Mouse (Mus musculus) heart, embryonic 13.5 days (tissue): Measurements from ENCODE around the gene Camk1. TPM values are rescaled to one million over a fixed set of nuclear protein-coding genes. Genes with fewer than 3 reads are reported as not detected.
A peak's percentile ranks its signal among the peaks of the same experiment; 100 is the strongest.

Experiments
- ATAC-seq: fragments of 200-750 bp; cut with Nextera tagmentation; 2 replicates; pipeline ENCODE4 v1.8.0; 2017; ENCODE audit warnings: moderate TSS enrichment; ENCODE audit not compliant: insufficient number of reproducible peaks, low FRiP score, low TSS enrichment; ENCODE audit errors: extremely low read depth
- H3K27ac ChIP-seq: fragments of 300-500 bp; sonication (generic); replicated peaks from 2 replicates; pipeline ENCODE4 v1.5.1; 2015; ENCODE audit warnings: moderate library complexity, mild to moderate bottlenecking, inconsistent platforms
- H3K27me3 ChIP-seq: fragments of 300-500 bp; sonication (generic); replicated peaks from 2 replicates; pipeline ENCODE4 v1.6.1; 2015; ENCODE audit warnings: mild to moderate bottlenecking, inconsistent platforms
- H3K36me3 ChIP-seq: fragments of 300-500 bp; sonication (generic); 2 replicates; pipeline ENCODE4 v1.6.1; 2015; ENCODE audit warnings: mild to moderate bottlenecking, inconsistent platforms
- H3K4me1 ChIP-seq: fragments of 300-500 bp; sonication (generic); 2 replicates; pipeline ENCODE4 v1.6.1; 2015; ENCODE audit warnings: inconsistent platforms
- H3K4me2 ChIP-seq: fragments of 300-500 bp; sonication (generic); 2 replicates; pipeline ENCODE4 v1.6.1; 2015; ENCODE audit warnings: inconsistent platforms, mild to moderate bottlenecking, moderate library complexity
- H3K4me3 ChIP-seq: fragments of 300-500 bp; sonication (generic); 2 replicates; pipeline ENCODE4 v1.5.1; 2015; ENCODE audit warnings: moderate library complexity, mild to moderate bottlenecking, inconsistent platforms
- H3K9ac ChIP-seq: fragments of 300-500 bp; sonication (generic); 2 replicates; pipeline ENCODE4 v1.6.1; 2015; ENCODE audit warnings: inconsistent platforms, mild to moderate bottlenecking, moderate library complexity
- H3K9me3 ChIP-seq: fragments of 300-500 bp; sonication (generic); 2 replicates; pipeline ENCODE4 v1.6.1; 2016; ENCODE audit warnings: inconsistent platforms
- WGBS: fragments of 180-500 bp; shearing (Covaris S2); methylation state at CpG from one replicate; pipeline ENCODE4 v1.1.7; 2015; ENCODE audit warnings: mixed read lengths; 5-methylcytosine and 5-hydroxymethylcytosine counted together
- polyA plus RNA-seq: library from polyadenylated mRNA; unstranded; fragments of >200 nt; fragmentation: Nextera tagmentation; extraction: Ambion mirVana; gene quantifications from 2 replicates; pipeline ENCODE4 v1.2.1, GENCODE M21; 2015

The Camk1 gene
- polyA plus RNA-seq, result 109 and 115 TPM in 2 replicates

DNA sequence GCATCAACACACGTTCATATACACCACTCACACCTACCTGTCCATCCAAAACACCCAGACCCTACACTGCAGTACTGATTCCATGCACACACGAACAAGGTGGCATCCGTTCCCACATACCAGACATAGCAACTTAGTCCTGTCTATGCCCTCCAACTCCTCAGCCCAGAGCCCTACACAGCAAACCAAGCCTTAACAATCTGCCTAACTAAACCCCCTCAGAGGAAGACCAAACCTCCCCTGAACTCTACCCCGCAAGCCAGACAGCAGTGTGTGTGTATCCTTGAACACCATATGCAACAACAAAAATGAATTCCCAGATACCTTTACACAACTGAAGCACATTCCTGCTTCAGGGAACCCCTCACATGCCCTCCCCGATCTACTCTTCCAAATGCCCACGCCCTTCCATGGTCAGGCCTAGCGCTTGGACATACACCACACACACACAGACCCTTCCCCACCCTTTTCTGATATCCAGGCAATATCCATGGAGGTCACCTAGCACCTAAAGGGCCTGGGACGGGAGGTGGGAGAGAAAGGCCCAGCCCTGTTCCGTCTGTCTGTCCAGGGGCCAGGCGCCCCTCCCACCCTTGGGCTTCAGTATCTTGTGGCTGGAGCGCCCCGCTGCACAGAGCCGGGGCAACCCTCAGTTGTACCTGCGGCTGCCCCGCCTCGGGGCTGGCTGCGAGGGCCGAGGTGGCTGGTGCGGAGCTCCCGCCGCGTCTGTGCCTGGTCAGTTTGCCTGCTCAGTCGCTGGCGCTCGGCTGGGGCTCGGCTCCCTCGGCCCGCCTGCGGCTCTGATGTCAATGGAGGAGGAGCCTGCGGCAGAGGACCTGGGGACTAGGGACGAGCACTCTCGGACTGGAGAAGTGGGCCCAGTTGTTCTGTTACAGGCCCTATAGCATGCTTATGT is at the start of gene Camk1:
Gene Camk1, minus strand, starts transcription at position 808 of the 916 bp plus-strand sequence.
- H3K4me3 ChIP-seq, result peak within 1 kb of the TSS; percentile 71
- no peaks in the 10 kb centered on the region for H3K27me3 ChIP-seq
- peaks cover 41% of the 10 kb centered on the region for H3K4me1 ChIP-seq
- H3K36me3 ChIP-seq, result peaks cover 29% of the 10 kb centered on the region
- H3K9ac ChIP-seq, result peak within 1 kb of the TSS; percentile 92
- peak; percentile 61; the same call in 1 of the 2 replicates for ATAC-seq
- H3K4me2 ChIP-seq, result peak within 1 kb of the TSS; percentile 82
- 11% methylated on average over 32 of the region's 32 CpGs for WGBS
- H3K27ac ChIP-seq, result peak within 1 kb of the TSS; percentile 70
- H3K9me3 ChIP-seq, result no peaks in the 10 kb centered on the region

DNA sequence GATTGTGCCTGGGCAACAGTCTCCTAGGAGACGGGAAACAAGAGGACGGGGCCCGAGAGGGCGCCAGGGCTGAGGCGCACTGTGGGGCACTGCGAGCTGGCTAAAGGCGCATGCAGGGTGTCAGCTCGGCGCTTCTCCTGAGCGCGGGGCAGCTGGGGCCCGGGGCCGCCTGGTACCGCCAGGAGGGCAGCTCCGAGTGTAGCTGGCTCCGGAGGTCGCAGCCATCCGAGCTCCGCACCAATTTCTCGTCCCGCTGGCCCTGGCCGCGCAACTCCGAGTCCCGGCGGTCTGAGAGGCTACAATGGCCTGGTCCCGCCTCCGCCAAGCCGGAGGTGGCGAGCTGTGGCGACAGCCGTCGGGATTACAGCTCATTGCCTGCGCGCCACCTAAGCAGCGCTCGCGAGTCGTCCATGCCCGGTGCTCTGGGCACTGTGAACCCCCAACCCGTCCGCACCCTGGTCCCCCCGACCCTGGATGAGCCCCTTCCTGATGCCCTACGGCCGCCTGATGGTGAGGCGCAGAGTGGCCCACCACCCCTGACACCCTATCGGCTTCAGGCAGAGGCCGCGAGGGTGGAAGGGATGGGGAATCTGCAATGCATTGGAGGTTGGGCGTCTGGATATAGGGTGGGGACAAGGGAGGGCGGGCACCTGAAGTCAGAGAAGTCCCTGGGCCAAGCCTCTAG is 48.7 kb upstream of the Camk1 start:
- Histone ChIP-seq H3K4me1 (peaks cover 30% of the 10 kb centered on the region), H3K27ac (peak overlapping the region; percentile 32; the same call in 1 of the 2 replicates), H3K27me3 (no peaks in the 10 kb centered on the region), H3K9me3 (no peaks in the 10 kb centered on the region; the same call in 1 of the 2 replicates), H3K9ac (peak overlapping the region; percentile 81), H3K4me2 (peak overlapping the region; percentile 94), H3K4me3 (peak overlapping the region; percentile 62), H3K36me3 (peaks cover 46% of the 10 kb centered on the region)
- WGBS, result 1% methylated on average over 41 of the region's 51 CpGs
- ATAC-seq, result peak; percentile 56; the same call in 1 of the 2 replicates

DNA sequence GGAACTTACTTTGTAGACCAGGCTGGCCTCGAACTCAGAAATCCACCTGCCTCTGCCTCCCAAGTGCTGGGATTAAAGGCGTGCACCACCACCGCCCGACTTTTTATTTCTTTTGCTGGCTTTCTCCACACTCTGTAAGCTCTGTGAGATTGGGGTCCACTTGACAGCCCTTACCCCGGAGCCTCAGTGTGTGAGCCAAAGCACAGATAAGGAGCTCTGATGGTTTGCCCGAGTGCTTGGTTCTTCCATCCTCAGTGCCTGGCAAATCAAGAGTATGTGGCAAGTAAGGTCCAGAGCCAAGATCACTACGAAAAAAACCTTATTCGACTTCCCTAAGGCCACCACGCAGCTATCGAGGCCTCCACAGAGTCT is 48.2 kb upstream of the Camk1 start:
- H3K27me3 ChIP-seq, result no peaks in the 10 kb centered on the region
- peak overlapping the region; percentile 94 for H3K4me2 ChIP-seq
- H3K27ac ChIP-seq, result peak overlapping the region; percentile 32; the same call in 1 of the 2 replicates
- peaks cover 30% of the 10 kb centered on the region for H3K4me1 ChIP-seq
- ATAC-seq, result no peak
- peak overlapping the region; percentile 62 for H3K4me3 ChIP-seq
- H3K9me3 ChIP-seq, result no peaks in the 10 kb centered on the region; the same call in 1 of the 2 replicates
- peak overlapping the region; percentile 81 for H3K9ac ChIP-seq
- H3K36me3 ChIP-seq, result peaks cover 52% of the 10 kb centered on the region
- 17% methylated on average over 10 of the region's 10 CpGs for WGBS

DNA sequence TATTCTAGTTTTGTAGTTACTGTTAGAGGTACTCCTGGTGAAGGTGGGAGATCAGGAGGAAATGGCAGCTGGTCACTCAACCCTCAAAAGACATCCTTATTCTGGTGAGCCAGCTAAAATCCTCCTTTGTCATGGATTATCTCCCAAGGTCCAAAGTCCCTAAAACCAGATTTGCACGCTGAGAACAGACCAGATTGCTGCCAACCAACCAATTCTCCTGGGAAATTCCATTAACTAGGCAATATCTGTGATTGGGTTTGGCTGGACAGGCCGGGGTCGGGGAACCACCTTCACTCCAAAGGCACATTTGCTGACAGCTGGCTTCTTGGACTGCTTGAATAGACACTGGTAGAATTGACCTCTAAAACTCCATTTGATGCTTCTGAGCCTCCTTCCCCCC is 46.9 kb upstream of the Camk1 start:
- 89% methylated on average over 3 of the region's 3 CpGs for WGBS
- H3K27ac ChIP-seq, result no peak overlapping the region
- no peak overlapping the region for H3K4me2 ChIP-seq
- H3K9me3 ChIP-seq, result no peaks in the 10 kb centered on the region; the same call in 1 of the 2 replicates
- peaks cover 30% of the 10 kb centered on the region for H3K4me1 ChIP-seq
- H3K4me3 ChIP-seq, result no peak overlapping the region
- no peak overlapping the region for H3K9ac ChIP-seq
- no peaks in the 10 kb centered on the region for H3K27me3 ChIP-seq
- H3K36me3 ChIP-seq, result peaks cover 65% of the 10 kb centered on the region
- no peak for ATAC-seq

DNA sequence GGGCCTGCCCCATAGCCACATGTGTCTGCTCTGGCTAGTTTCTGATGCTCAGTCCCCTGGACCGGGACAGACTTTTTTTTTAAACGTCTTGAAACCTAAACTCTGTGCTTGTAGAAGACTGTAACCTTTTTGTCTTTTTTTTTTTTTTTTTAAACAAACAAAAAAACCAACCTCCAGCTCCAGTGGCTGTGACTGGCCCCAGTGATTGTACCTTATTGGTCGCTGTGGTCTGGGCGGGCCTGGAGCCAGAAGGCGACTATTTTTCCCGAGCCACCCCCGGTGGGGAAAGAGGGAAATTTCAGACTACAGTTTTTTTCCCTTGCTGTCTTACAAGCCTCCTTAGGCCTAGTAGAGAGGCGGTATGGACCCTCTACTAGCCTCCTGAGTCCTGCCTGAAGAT is 45.2 kb upstream of the Camk1 start, which contains the start of gene Ttll3:
Gene Ttll3, plus strand, starts transcription at position 301 of the 400 bp plus-strand sequence.
- no peak within 1 kb of the TSS for H3K4me3 ChIP-seq
- H3K27ac ChIP-seq, result no peak within 1 kb of the TSS
- no peak within 1 kb of the TSS for H3K4me2 ChIP-seq
- no peaks in the 10 kb centered on the region for H3K27me3 ChIP-seq
- ATAC-seq, result no peak
- peaks cover 72% of the 10 kb centered on the region for H3K36me3 ChIP-seq
- peaks cover 30% of the 10 kb centered on the region for H3K4me1 ChIP-seq
- no peaks in the 10 kb centered on the region for H3K9me3 ChIP-seq
- 72% methylated on average over 8 of the region's 8 CpGs for WGBS
- H3K9ac ChIP-seq, result no peak within 1 kb of the TSS

DNA sequence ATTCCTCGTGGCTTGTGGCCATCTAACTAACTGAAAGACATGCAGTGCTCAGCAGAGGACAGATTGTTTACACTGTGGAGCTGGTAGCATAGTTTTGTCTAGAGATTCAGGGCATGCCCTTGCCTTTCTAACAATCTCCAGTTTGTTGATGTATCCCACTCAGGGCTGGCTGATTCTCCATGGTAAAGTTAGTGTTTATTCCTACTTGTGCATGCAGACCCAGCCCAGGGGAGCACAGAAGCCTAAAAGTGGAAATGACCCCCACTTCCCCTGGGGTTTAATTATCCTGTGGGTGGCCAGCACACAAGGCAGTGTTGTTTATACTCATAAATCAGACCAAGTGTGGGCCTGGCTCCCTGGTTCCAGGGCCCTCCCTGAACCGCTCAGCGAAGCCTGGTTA is 42.2 kb upstream of the Camk1 start:
- H3K9me3 ChIP-seq, result no peaks in the 10 kb centered on the region
- peaks cover 100% of the 10 kb centered on the region for H3K36me3 ChIP-seq
- WGBS, result 86% methylated on average over 3 of the region's 3 CpGs
- no peak overlapping the region for H3K9ac ChIP-seq
- no peak overlapping the region for H3K4me2 ChIP-seq
- no peak for ATAC-seq
- no peak overlapping the region for H3K4me3 ChIP-seq
- H3K4me1 ChIP-seq, result 0 out of 2 replicates have a peak, but pooled peaks cover 7% of the 10 kb centered on the region
- H3K27me3 ChIP-seq, result no peaks in the 10 kb centered on the region
- no peak overlapping the region for H3K27ac ChIP-seq

DNA sequence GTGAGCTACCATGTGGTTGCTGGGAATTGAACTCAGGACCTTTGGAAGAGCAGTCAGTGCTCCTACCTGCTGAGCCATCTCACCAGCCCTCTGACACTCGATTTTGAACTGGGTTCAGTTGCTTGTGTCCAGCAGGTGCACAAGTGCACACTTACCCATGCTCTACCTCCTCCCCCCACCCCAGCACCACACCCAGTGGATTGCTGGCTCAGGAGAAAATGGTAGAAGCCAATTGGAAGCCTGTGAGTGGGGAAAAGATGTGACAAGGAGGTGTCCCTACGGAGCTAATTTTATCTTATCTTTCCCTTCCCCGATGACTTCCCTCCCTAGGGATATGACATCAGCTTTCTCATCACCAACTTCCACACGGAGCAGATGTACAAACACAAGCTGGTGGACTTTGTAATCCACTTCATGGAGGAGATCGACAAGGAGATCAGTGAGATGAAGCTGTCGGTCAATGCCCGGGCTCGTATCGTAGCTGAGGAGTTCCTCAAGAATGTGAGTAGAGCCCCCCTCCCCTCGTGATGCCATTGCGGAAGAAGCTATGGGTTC is 41.5 kb upstream of the Camk1 start:
- Histone ChIP-seq H3K4me3 (no peak overlapping the region), H3K4me1 (peaks cover 7% of the 10 kb centered on the region; the same call in 1 of the 2 replicates), H3K27ac (no peak overlapping the region), H3K9me3 (no peaks in the 10 kb centered on the region), H3K36me3 (peaks cover 100% of the 10 kb centered on the region), H3K4me2 (no peak overlapping the region), H3K27me3 (no peaks in the 10 kb centered on the region), H3K9ac (no peak overlapping the region)
- ATAC-seq, result no peak
- 65% methylated on average over 11 of the region's 11 CpGs for WGBS

DNA sequence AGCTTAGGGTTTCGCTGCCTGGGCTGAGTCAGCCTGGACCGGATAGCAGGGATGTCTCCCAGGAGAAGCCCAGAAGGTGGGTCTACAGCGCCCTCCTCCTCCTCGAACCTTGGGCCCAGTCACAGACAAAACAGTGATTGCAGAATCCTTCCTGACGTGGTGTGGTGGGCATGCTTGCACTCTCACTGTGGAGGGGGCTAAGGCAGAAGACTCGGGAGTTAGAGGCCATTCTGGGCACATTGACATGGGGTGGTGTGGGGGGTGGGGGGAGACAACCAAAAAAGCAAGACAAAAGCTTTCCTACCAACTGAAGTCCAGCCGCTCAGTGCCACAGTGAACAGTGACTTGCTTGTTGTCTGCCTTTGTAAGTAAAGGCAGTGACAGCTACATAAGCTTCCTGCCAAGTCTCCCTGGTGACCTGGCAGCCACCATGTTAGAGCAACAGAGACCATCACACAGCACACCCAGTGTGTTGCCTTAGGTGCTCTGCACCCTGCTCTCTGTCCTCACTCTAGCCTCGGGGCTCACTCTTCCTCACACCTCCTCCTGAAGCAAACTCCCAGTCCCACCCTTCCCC is 40.7 kb upstream of the Camk1 start:
- Histone ChIP-seq H3K36me3 (peaks cover 92% of the 10 kb centered on the region), H3K27ac (no peak overlapping the region), H3K9me3 (no peaks in the 10 kb centered on the region), H3K4me3 (no peak overlapping the region), H3K4me1 (peaks cover 9% of the 10 kb centered on the region), H3K4me2 (no peak overlapping the region), H3K27me3 (no peaks in the 10 kb centered on the region), H3K9ac (no peak overlapping the region)
- WGBS, result 91% methylated on average over 8 of the region's 8 CpGs
- no peak for ATAC-seq

DNA sequence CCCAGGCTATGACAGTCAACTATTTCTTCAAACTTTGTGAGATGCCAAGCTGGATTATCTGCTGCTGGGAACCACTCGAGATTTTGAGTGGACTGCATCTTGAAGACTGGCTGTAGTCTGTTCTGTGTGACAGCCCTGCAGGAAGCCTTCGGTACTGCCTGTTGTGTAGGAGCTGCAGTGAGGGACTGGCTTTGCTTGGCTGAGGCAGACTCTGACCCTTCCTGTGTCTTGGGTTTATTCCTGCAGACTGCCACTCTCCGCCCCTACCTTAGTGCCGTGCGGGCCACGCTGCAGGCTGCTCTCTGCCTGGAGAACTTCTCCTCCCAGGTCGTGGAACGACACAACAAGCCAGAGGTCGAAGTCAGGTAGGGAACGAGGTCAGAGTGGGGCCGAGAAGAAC is 36.7 kb upstream of the Camk1 start:
- Histone ChIP-seq H3K36me3 (peaks cover 57% of the 10 kb centered on the region), H3K27me3 (no peaks in the 10 kb centered on the region), H3K9ac (no peak overlapping the region), H3K4me1 (peaks cover 24% of the 10 kb centered on the region), H3K4me3 (no peak overlapping the region), H3K9me3 (no peaks in the 10 kb centered on the region), H3K27ac (no peak overlapping the region), H3K4me2 (no peak overlapping the region)
- 86% methylated on average over 11 of the region's 11 CpGs for WGBS
- ATAC-seq, result no peak

DNA sequence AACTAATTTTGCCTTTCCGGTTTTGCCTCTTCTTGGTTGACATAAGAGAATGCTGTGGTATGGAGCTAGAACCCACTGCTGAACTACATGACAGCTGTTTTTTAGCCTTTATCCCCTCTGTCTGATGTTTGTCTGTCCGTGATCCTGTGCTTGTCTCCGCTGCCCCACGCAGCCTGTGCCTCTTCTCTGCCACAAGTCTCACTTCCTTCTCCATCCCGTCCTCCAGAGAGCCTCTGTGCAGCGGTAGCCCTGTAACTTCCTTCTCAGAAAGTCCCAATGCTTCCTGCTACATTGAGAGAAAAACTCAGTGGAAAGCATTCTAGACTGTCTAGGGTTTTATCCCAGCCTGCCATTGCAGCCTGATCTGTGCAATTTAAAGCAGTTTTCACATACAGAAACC is 35.5 kb upstream of the Camk1 start:
- Histone ChIP-seq H3K27me3 (no peaks in the 10 kb centered on the region), H3K36me3 (peaks cover 57% of the 10 kb centered on the region), H3K27ac (no peak overlapping the region), H3K9me3 (no peaks in the 10 kb centered on the region), H3K9ac (peak overlapping the region; percentile 97), H3K4me1 (peaks cover 24% of the 10 kb centered on the region), H3K4me3 (peak overlapping the region; percentile 96), H3K4me2 (peak overlapping the region; percentile 94)
- ATAC-seq, result no peak
- 63% methylated on average over 6 of the region's 6 CpGs for WGBS
